Mouse (Mus musculus) liver, adult 2 months (tissue): ENCODE measurements around the gene Gramd4. TPM values are rescaled to one million over a fixed set of nuclear protein-coding genes. Genes with fewer than 3 reads are reported as not detected.

ENCODE experiments used
- DNase-seq: peaks from one replicate; pipeline ENCODE4 v3.0.0-alpha.2; 2011; ENCODE audit warnings: low read depth, low spot score; ENCODE audit errors: extremely low read depth
- H3K27ac ChIP-seq: fragments of 200-500 bp; replicated peaks from 2 replicates; pipeline ENCODE4 v1.5.1; 2012; ENCODE audit warnings: low read depth, mild to moderate bottlenecking, control low read depth, inconsistent platforms, low read length; ENCODE audit not compliant: insufficient read depth
- H3K27me3 ChIP-seq: fragments of 200-500 bp; 2 replicates; pipeline ENCODE4 v1.6.1; 2012; ENCODE audit warnings: mild to moderate bottlenecking, moderate library complexity, low read length, inconsistent platforms; ENCODE audit not compliant: control insufficient read depth, insufficient read depth
- H3K36me3 ChIP-seq: fragments of 200-500 bp; 2 replicates; pipeline ENCODE4 v1.6.1; 2012; ENCODE audit warnings: low read length, inconsistent platforms; ENCODE audit not compliant: control insufficient read depth, insufficient read depth
- H3K4me1 ChIP-seq: fragments of 200-500 bp; 2 replicates; pipeline ENCODE4 v1.6.1; 2011; ENCODE audit warnings: low read length; ENCODE audit not compliant: control insufficient read depth, insufficient read depth
- H3K4me3 ChIP-seq: fragments of 200-500 bp; 2 replicates; pipeline ENCODE4 v1.5.1; 2011; ENCODE audit warnings: low read depth, mild to moderate bottlenecking, control low read depth, low read length, moderate library complexity; ENCODE audit not compliant: insufficient read depth
- H3K79me2 ChIP-seq: fragments of 200-500 bp; 2 replicates; pipeline ENCODE4 v1.6.1; 2012; ENCODE audit warnings: inconsistent platforms, mild to moderate bottlenecking, low read length, moderate library complexity; ENCODE audit not compliant: control insufficient read depth, insufficient read depth
- H3K9ac ChIP-seq: fragments of 200-500 bp; 2 replicates; pipeline ENCODE4 v1.6.1; 2012; ENCODE audit warnings: low read depth, mild to moderate bottlenecking, control low read depth, inconsistent platforms, low read length
- CTCF ChIP-seq: fragments of 200-500 bp; IDR thresholded peaks from 2 replicates; pipeline ENCODE4 v1.5.1; 2011; ENCODE audit warnings: low read depth, low read length, control low read depth
- POLR2A ChIP-seq: fragments of 200-500 bp; IDR thresholded peaks from 2 replicates; pipeline ENCODE4 v1.6.1; 2011; ENCODE audit warnings: low read length, control low read depth; ENCODE audit not compliant: insufficient read depth; ENCODE audit errors: extremely low read depth
- WGBS: fragments of 180-500 bp; shearing (Covaris S2); methylation state at CpG from one replicate; pipeline ENCODE4 v1.1.7; 2018; 5-methylcytosine and 5-hydroxymethylcytosine counted together
- polyA plus RNA-seq: library from polyadenylated mRNA; depleted of rRNA; stranded (reverse); fragments of >200 nt; gene quantifications from 2 replicates; pipeline ENCODE4 v1.2.3, GENCODE M21; 2012
- total RNA-seq: library from RNA; depleted of rRNA; stranded (reverse); fragments of >200 nt; gene quantifications from 2 replicates; pipeline ENCODE4 v1.2.3, GENCODE M21; 2014

The Gramd4 gene
- total and polyA plus RNA-seq, 2 experiments = 2.4 to 6.0 TPM

GRCm38 (mm10) chr15:86069011-86069791 is 11.7 kb downstream of the Gramd4 start:
- Histone ChIP-seq H3K4me1 (no peaks in the 10 kb centered on the region), H3K4me3 (no peak overlapping the region), H3K36me3 (no peaks in the 10 kb centered on the region), H3K27ac (no peak overlapping the region), H3K9ac (no peak overlapping the region), H3K27me3 (no peaks in the 10 kb centered on the region), H3K79me2 (peaks cover 22% of the 10 kb centered on the region; the same call in 1 of the 2 replicates)
- no peak for DNase-seq
- WGBS = 88% methylated on average over 10 of the region's 10 CpGs
- TF ChIP-seq POLR2A (no peak), CTCF (no peak)

DNA sequence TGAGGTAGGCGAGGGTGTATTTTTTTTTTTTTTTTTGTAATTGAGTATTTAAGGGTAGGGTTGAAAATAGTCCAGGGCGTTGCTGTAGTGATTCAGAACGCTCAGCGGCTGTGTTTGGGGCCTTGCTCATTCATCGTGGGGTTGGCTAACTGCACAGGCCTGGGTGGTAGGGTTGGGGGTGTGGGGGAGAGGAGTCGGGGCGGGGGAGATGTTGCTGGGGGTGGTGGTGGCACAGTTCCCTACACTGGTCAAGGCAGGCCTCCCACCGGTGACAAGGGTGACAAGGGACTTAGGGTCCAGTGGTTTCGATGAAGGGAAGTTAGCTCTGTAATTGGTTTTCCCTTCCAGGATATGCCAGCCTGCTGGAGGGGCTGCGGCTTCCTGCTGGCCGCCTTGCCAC is 12.9 kb downstream of the Gramd4 start:
- DNase-seq = no peak
- no peak overlapping the region for H3K27ac ChIP-seq
- no peak overlapping the region for H3K9ac ChIP-seq
- H3K27me3 ChIP-seq = no peaks in the 10 kb centered on the region
- WGBS = 86% methylated on average over 11 of the region's 11 CpGs
- H3K79me2 ChIP-seq = peaks cover 11% of the 10 kb centered on the region; the same call in 1 of the 2 replicates
- H3K36me3 ChIP-seq = no peaks in the 10 kb centered on the region
- H3K4me3 ChIP-seq = no peak overlapping the region
- no peak for TF ChIP-seq POLR2A
- TF ChIP-seq CTCF = no peak
- H3K4me1 ChIP-seq = 0 out of 2 replicates have a peak, but pooled peaks cover under 1% of the 10 kb centered on the region

DNA sequence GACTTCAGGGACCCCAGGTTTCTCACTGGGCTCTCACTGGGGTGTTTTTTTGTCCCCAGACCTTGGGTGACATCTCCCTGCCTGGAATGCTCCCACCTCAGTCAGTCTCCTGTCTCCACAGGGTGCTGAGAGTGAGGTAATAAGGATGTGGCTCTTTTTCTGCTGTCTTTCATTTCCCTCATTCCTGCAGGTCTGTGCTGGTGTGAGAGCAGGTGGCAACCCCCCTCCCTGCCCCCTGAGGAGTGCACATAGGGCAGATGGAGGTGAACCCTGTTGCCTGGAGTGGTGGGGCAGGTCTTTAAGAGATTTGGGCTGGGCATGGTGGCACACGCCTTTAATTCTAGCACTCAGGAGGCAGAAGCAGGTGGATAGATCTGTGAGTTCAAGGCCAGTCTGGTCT is 13.7 kb downstream of the Gramd4 start:
- DNase-seq = no peak
- 96% methylated on average over 1 of the region's 1 CpGs for whole genome bisulfite sequencing
- H3K9ac ChIP-seq = no peak overlapping the region
- H3K36me3 ChIP-seq = no peaks in the 10 kb centered on the region
- H3K4me1 ChIP-seq = peaks cover 2% of the 10 kb centered on the region; the same call in 1 of the 2 replicates
- no peak overlapping the region for H3K4me3 ChIP-seq
- no peak overlapping the region for H3K27ac ChIP-seq
- TF ChIP-seq CTCF (no peak), POLR2A (no peak)
- H3K27me3 ChIP-seq = no peaks in the 10 kb centered on the region
- peaks cover 5% of the 10 kb centered on the region; the same call in 1 of the 2 replicates for H3K79me2 ChIP-seq

GRCm38 (mm10) chr15:86074171-86074937 is 16.9 kb downstream of the Gramd4 start:
- DNase-seq = peak; percentile 80
- H3K27ac ChIP-seq = no peak overlapping the region

DNA sequence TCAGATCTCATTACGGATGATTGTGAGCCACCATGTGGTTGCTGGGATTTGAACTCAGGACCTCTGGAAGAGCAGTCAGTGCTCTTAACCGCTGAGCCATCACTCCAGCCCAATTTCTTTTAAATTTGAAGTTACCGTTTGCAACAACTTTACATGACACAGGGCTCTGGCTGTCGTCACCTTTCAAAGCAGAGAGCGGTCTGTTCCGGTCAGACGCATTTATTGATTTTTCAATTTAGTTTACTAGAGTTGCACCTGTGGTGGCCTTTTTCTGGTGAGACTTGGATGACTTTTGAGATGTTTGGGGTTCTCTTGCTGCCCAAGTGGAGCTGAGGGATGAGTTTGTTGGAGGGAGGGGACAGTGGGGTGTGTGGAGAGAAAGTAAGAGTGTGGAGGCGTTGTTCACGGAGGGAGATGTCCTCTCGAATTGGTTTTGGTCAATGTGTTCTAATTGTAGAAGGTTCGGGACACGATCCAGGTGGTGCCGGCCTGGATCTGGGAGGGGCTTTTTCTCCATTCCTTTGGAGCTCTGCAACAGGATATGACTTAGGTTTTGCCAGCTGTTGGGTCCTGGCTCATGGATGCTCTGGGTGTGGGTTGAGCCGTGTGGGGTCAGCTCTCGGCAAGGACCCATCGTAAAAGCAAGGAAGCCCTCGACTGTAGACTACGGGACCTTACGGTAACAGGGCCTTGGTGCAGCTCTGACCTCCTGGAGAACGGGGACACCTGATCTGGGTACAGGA is 18.0 kb downstream of the Gramd4 start:
- Histone ChIP-seq H3K27ac (no peak overlapping the region), H3K36me3 (no peaks in the 10 kb centered on the region), H3K9ac (no peak overlapping the region), H3K79me2 (peaks cover 4% of the 10 kb centered on the region; the same call in 1 of the 2 replicates), H3K27me3 (no peaks in the 10 kb centered on the region), H3K4me1 (peaks cover 4% of the 10 kb centered on the region; the same call in 1 of the 2 replicates), H3K4me3 (no peak overlapping the region)
- 65% methylated on average over 20 of the region's 20 CpGs for WGBS
- DNase-seq = peak; percentile 61
- no peak for TF ChIP-seq CTCF
- no peak for TF ChIP-seq POLR2A

More at GRCm38 (mm10) chr15:86074171-86074937, 16.9 kb downstream of the Gramd4 start:
- whole genome bisulfite sequencing = 43% methylated on average over 16 of the region's 16 CpGs
- H3K4me1 ChIP-seq = peaks cover 2% of the 10 kb centered on the region; the same call in 1 of the 2 replicates
- H3K9ac ChIP-seq = no peak overlapping the region
- TF ChIP-seq CTCF (no peak), POLR2A (no peak)
- H3K79me2 ChIP-seq = peaks cover 4% of the 10 kb centered on the region; the same call in 1 of the 2 replicates
- H3K27me3 ChIP-seq = no peaks in the 10 kb centered on the region
- H3K4me3 ChIP-seq = no peak overlapping the region
- no peaks in the 10 kb centered on the region for H3K36me3 ChIP-seq
